Mouse (Mus musculus): ENCODE results near the gene Dnah7c. TPM values are rescaled to one million over a fixed set of nuclear protein-coding genes. Genes with fewer than 3 reads are reported as not detected.

Gene Dnah7c
- polyA plus RNA-seq, 2 experiments from 2014 or later = not detected

- ATAC-seq = no peak
Measured at GRCm38 (mm10) chr1:46856498-46856897, 431.1 kb downstream of the Dnah7c start.
